Mouse (Mus musculus) lung, embryonic 16.5 days (tissue): ENCODE measurements around the gene D930020B18Rik. TPM values are rescaled to one million over a fixed set of nuclear protein-coding genes. Genes with fewer than 3 reads are reported as not detected.

Experiments used
- ATAC-seq: fragments of 200-750 bp; cut with Nextera tagmentation; 2 replicates; pipeline ENCODE4 v1.8.0; 2017; ENCODE audit warnings: low read depth, mild to moderate bottlenecking, moderate library complexity
- H3K27ac ChIP-seq: fragments of 300-500 bp; sonication (generic); 2 replicates; pipeline ENCODE4 v1.5.1; 2014; ENCODE audit warnings: mild to moderate bottlenecking, control low read depth, low read length
- H3K27me3 ChIP-seq: fragments of 300-500 bp; sonication (generic); 2 replicates; pipeline ENCODE4 v1.6.1; 2014; ENCODE audit warnings: low read depth, low read length, mixed read lengths; ENCODE audit not compliant: control insufficient read depth, insufficient read depth
- H3K36me3 ChIP-seq: fragments of 300-500 bp; sonication (generic); 2 replicates; pipeline ENCODE4 v1.6.1; 2014; ENCODE audit warnings: low read length; ENCODE audit not compliant: control insufficient read depth, insufficient read depth
- H3K4me1 ChIP-seq: fragments of 300-500 bp; sonication (generic); replicated peaks from 2 replicates; pipeline ENCODE4 v1.6.1; 2014; ENCODE audit warnings: low read length, mixed read lengths; ENCODE audit not compliant: control insufficient read depth, insufficient read depth
- H3K4me2 ChIP-seq: fragments of 300-500 bp; sonication (generic); 2 replicates; pipeline ENCODE4 v1.6.1; 2014; ENCODE audit warnings: low read depth, low read length, control low read depth
- H3K4me3 ChIP-seq: fragments of 300-500 bp; sonication (generic); 2 replicates; pipeline ENCODE4 v1.5.1; 2014; ENCODE audit warnings: mild to moderate bottlenecking, low read length, control low read depth
- H3K9ac ChIP-seq: fragments of 300-500 bp; sonication (generic); 2 replicates; pipeline ENCODE4 v1.6.1; 2014; ENCODE audit warnings: low read length, control low read depth
- H3K9me3 ChIP-seq: fragments of 300-500 bp; sonication (generic); 2 replicates; pipeline ENCODE4 v1.6.1; 2016; ENCODE audit warnings: low read length; ENCODE audit not compliant: control insufficient read depth
- WGBS: fragments of 180-500 bp; shearing (Covaris S2); extraction: QIAGEN DNeasy Blood & Tissue Kit; methylation state at CpG from one replicate; pipeline ENCODE4 v1.1.7; 2014; 5-methylcytosine and 5-hydroxymethylcytosine counted together
- polyA plus RNA-seq: library from polyadenylated mRNA; unstranded; fragments of >200 nt; fragmentation: Nextera tagmentation; extraction: Ambion mirVana; gene quantifications from 2 replicates; pipeline ENCODE4 v1.2.1, GENCODE M21; 2015

The D930020B18Rik gene
- polyA plus RNA-seq, 1 experiment from 2014 or later, result 0.30 TPM

DNA sequence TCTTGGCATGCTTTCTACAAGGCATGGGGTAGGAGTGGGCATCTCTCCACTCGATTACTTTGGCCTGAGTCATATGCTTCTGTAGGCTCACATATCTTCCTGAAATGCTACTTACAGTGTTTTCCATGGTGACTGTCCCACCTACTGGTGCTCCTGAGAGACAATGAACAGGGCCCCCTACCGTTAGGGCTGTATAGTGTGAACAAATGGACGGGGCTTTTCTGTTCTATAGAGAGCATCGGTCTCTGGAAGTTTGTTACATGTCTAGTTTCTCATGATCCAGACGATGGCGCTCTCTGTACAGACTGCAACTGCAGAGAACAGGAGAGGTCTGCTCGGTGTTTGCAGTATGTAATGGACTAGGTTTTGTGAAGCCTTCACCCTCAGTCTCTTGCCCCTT is 46.1 kb downstream of the D930020B18Rik start:
- no peak for ATAC-seq
- Histone ChIP-seq H3K9ac (no peak overlapping the region), H3K4me2 (no peak overlapping the region), H3K27ac (no peak overlapping the region), H3K4me1 (no peaks in the 10 kb centered on the region), H3K36me3 (no peaks in the 10 kb centered on the region), H3K9me3 (no peaks in the 10 kb centered on the region), H3K27me3 (peaks cover 3% of the 10 kb centered on the region; the same call in 1 of the 2 replicates), H3K4me3 (no peak overlapping the region)
- WGBS, result 75% methylated on average over 7 of the region's 7 CpGs

- H3K4me2 ChIP-seq, result no peak overlapping the region
- H3K4me1 ChIP-seq, result no peaks in the 10 kb centered on the region
- H3K27ac ChIP-seq, result no peak overlapping the region
- H3K27me3 ChIP-seq, result peaks cover 3% of the 10 kb centered on the region; the same call in 1 of the 2 replicates
- WGBS, result 11% methylated on average over 15 of the region's 15 CpGs
- ATAC-seq, result peak; percentile 81
- H3K9me3 ChIP-seq, result no peaks in the 10 kb centered on the region; the same call in 1 of the 2 replicates
- no peak overlapping the region for H3K4me3 ChIP-seq
- H3K36me3 ChIP-seq, result no peaks in the 10 kb centered on the region
- H3K9ac ChIP-seq, result no peak overlapping the region
Observed at GRCm38 (mm10) chr10:121689591-121690314, 48.4 kb downstream of the D930020B18Rik start.

DNA sequence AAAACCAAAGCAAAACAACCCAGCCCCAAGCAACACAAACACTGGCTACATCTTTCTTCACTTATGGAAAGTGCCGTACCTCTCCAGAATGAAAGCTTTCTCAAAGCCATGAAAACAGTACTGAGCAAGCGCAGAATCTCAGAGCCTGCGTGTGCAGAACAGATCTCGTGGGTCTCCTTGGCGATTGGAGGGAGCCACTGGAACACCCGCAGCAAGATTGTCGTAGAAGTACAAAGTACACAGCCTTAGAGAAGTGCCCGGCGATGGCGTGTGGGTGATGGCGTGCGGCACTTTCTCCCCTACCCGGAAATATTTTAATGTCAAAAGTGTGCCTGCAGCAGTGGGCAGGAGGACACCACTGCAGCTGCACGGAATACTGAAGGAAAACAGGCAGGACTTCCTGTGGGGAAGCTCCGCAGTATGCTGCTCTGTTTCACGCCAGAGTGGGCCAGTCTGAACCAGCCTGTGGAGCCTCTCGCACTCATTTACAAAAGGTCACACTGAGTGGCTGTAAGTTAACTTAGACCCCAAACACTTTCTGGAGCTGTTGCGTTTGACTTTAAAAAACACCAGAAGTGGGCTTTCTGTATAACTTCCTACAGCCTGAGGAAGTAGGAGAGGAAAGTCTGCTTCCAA is 51.7 kb downstream of the D930020B18Rik start:
- H3K4me1 ChIP-seq, result no peaks in the 10 kb centered on the region
- 25% methylated on average over 18 of the region's 18 CpGs for WGBS
- no peak overlapping the region for H3K27ac ChIP-seq
- peaks cover 3% of the 10 kb centered on the region; the same call in 1 of the 2 replicates for H3K9me3 ChIP-seq
- H3K4me2 ChIP-seq, result peak overlapping the region; percentile 47
- H3K9ac ChIP-seq, result peak overlapping the region; percentile 52; the same call in 1 of the 2 replicates
- no peak for ATAC-seq
- no peaks in the 10 kb centered on the region for H3K36me3 ChIP-seq
- peaks cover 3% of the 10 kb centered on the region; the same call in 1 of the 2 replicates for H3K27me3 ChIP-seq
- H3K4me3 ChIP-seq, result peak overlapping the region; percentile 28

DNA sequence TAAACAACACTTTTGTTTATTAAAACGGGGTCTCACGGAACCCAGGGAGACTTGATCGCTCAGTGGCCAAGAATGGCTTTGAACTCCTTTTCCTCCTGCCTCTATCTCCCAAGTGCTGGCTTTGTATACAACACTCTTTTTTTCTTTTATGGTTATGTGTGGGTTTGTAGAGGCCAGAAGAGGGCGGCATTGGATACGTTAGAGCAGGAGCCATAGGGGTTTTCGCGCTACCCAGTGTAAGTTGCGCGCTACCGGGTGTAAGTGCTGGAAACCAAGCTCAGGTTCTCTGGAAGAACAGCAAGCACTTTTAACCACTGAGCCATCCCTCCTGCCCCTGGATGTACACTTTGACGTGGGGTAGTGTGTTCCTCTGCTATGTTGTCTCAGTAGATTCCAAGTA is 53.2 kb downstream of the D930020B18Rik start:
- H3K9ac ChIP-seq, result no peak overlapping the region
- no peak for ATAC-seq

GRCm38 (mm10) chr10:121701296-121702248 is 60.2 kb downstream of the D930020B18Rik start:
- no peaks in the 10 kb centered on the region for H3K36me3 ChIP-seq
- H3K27ac ChIP-seq, result no peak overlapping the region
- H3K4me3 ChIP-seq, result no peak overlapping the region
- 49% methylated on average over 11 of the region's 11 CpGs for WGBS
- no peak for ATAC-seq
- H3K27me3 ChIP-seq, result no peaks in the 10 kb centered on the region
- H3K4me2 ChIP-seq, result no peak overlapping the region
- H3K4me1 ChIP-seq, result no peaks in the 10 kb centered on the region
- H3K9me3 ChIP-seq, result no peaks in the 10 kb centered on the region
- H3K9ac ChIP-seq, result no peak overlapping the region

More for the DNA sequence above, 53.2 kb downstream of the D930020B18Rik start:
- H3K4me2 ChIP-seq, result no peak overlapping the region
- H3K9me3 ChIP-seq, result peaks cover 3% of the 10 kb centered on the region; the same call in 1 of the 2 replicates
- H3K27ac ChIP-seq, result no peak overlapping the region
- peaks cover 3% of the 10 kb centered on the region; the same call in 1 of the 2 replicates for H3K27me3 ChIP-seq
- H3K36me3 ChIP-seq, result no peaks in the 10 kb centered on the region
- no peaks in the 10 kb centered on the region for H3K4me1 ChIP-seq
- H3K4me3 ChIP-seq, result no peak overlapping the region
- WGBS, result 78% methylated on average over 11 of the region's 11 CpGs

- Histone ChIP-seq H3K36me3 (no peaks in the 10 kb centered on the region), H3K27ac (no peak overlapping the region), H3K9me3 (no peaks in the 10 kb centered on the region), H3K4me2 (no peak overlapping the region), H3K27me3 (no peaks in the 10 kb centered on the region), H3K9ac (no peak overlapping the region), H3K4me3 (no peak overlapping the region), H3K4me1 (no peaks in the 10 kb centered on the region)
- WGBS, result 55% methylated on average over 6 of the region's 6 CpGs
- peak; percentile 76 for ATAC-seq
Observed at GRCm38 (mm10) chr10:121703619-121704018, 62.2 kb downstream of the D930020B18Rik start.

GRCm38 (mm10) chr10:121704871-121705270 is 63.5 kb downstream of the D930020B18Rik start:
- no peaks in the 10 kb centered on the region for H3K27me3 ChIP-seq
- no peaks in the 10 kb centered on the region for H3K36me3 ChIP-seq
- no peak overlapping the region for H3K4me2 ChIP-seq
- H3K9ac ChIP-seq, result no peak overlapping the region
- no peak overlapping the region for H3K4me3 ChIP-seq
- no peaks in the 10 kb centered on the region for H3K4me1 ChIP-seq
- no peaks in the 10 kb centered on the region for H3K9me3 ChIP-seq
- 79% methylated on average over 6 of the region's 6 CpGs for WGBS
- no peak for ATAC-seq
- no peak overlapping the region for H3K27ac ChIP-seq

GRCm38 (mm10) chr10:121705399-121706163 is 64.2 kb downstream of the D930020B18Rik start:
- 75% methylated on average over 15 of the region's 15 CpGs for WGBS
- Histone ChIP-seq H3K9ac (no peak overlapping the region), H3K4me2 (no peak overlapping the region), H3K27me3 (no peaks in the 10 kb centered on the region), H3K4me1 (no peaks in the 10 kb centered on the region), H3K36me3 (no peaks in the 10 kb centered on the region), H3K4me3 (no peak overlapping the region), H3K27ac (no peak overlapping the region), H3K9me3 (no peaks in the 10 kb centered on the region)
- no peak for ATAC-seq
